Mouse (Mus musculus) bone marrow, adult 2 months (tissue): ENCODE data around the gene D630039A03Rik. TPM values are rescaled to one million over a fixed set of nuclear protein-coding genes. Genes with fewer than 3 reads are reported as not detected.

Source experiments
- H3K27ac ChIP-seq: fragments of 200-500 bp; 2 replicates; pipeline ENCODE4 v1.5.1; 2012; ENCODE audit warnings: low read depth, mild to moderate bottlenecking, control low read depth, inconsistent platforms, low read length; ENCODE audit not compliant: control insufficient read depth, poor library complexity, insufficient read depth
- H3K4me1 ChIP-seq: fragments of 200-500 bp; 2 replicates; pipeline ENCODE4 v1.6.1; 2011; ENCODE audit warnings: low read length; ENCODE audit not compliant: control insufficient read depth, insufficient read depth
- H3K4me3 ChIP-seq: fragments of 200-500 bp; replicated peaks from 2 replicates; pipeline ENCODE3; 2011; ENCODE audit warnings: mild to moderate bottlenecking, low read depth, low read length, control low read depth; ENCODE audit not compliant: control insufficient read depth
- CTCF ChIP-seq: fragments of 200-500 bp; IDR thresholded peaks from 2 replicates; pipeline ENCODE4 v1.5.1; 2011; ENCODE audit warnings: low read length, control low read depth; ENCODE audit not compliant: control insufficient read depth, insufficient read depth
- POLR2A ChIP-seq: fragments of 200-500 bp; IDR thresholded peaks from 2 replicates; pipeline ENCODE4 v1.6.1; 2011; ENCODE audit warnings: low read depth, mild to moderate bottlenecking, control low read depth, low read length, borderline replicate concordance; ENCODE audit not compliant: control insufficient read depth
- WGBS: fragments of 180-500 bp; shearing (Covaris S2); methylation state at CpG from one replicate; pipeline ENCODE4 v1.1.7; 2018; 5-methylcytosine and 5-hydroxymethylcytosine counted together
- polyA plus RNA-seq: library from polyadenylated mRNA; stranded (reverse); fragments of >200 nt; gene quantifications from 2 replicates; pipeline ENCODE4 v1.2.4, GENCODE M21; 2011; ENCODE audit warnings: low replicate concordance; ENCODE audit not compliant: missing spikeins, insufficient read depth, insufficient read length

The D630039A03Rik gene
- polyA plus RNA-seq, 1 experiment, result 1.1 TPM

DNA sequence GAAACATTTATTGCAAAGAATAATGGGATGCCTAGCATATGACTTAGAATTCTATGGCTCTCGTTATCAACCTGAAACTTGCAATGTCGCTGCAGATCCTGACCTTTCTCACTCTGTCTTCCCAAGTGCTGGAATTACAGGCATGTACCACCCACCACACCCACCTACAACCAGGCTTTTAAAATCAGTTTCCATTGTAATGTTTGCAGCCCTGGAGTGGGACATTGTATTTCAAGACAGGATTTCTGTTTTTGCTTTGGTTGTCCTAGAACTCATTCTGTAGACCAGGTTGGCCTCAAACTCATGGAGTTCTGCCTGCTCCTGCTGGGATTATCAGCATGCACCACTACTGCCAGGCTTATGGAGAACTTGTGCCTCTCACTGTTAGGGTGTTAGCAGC is 26.8 kb upstream of the D630039A03Rik start:
- Histone ChIP-seq H3K4me1 (no peaks in the 10 kb centered on the region), H3K4me3 (no peak overlapping the region), H3K27ac (no peak overlapping the region)
- 85% methylated on average over 2 of the region's 2 CpGs for WGBS
- TF ChIP-seq CTCF, result no peak
- no peak for TF ChIP-seq POLR2A

GRCm38 (mm10) chr4:57940631-57941030 is 24.5 kb upstream of the D630039A03Rik start:
- TF ChIP-seq POLR2A (no peak), CTCF (no peak)
- no peak overlapping the region for H3K27ac ChIP-seq
- no peak overlapping the region for H3K4me3 ChIP-seq
- 75% methylated on average over 4 of the region's 4 CpGs for WGBS
- H3K4me1 ChIP-seq, result no peaks in the 10 kb centered on the region

DNA sequence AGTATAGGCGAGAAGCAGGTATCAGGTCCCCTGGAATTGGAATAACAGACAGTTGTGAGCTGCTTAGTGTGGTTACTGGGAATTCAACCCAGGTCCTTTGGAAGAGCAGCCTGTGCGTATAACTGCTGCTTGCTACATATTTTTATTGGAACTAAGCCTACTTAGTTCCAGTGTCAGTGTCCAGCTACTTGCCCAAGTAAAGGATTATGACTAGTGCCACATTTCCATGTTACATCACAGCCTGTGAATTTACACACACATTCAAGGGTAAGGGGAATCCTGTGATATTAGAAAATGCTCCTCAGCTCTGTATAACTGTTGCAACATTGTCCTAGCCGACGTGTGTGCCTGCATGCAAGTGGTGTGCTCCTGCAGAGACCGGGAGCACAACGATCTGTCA is 21.2 kb upstream of the D630039A03Rik start:
- no peak overlapping the region for H3K27ac ChIP-seq
- TF ChIP-seq POLR2A, result no peak
- no peak for TF ChIP-seq CTCF
- no peak overlapping the region for H3K4me3 ChIP-seq
- 76% methylated on average over 6 of the region's 6 CpGs for WGBS
- H3K4me1 ChIP-seq, result no peaks in the 10 kb centered on the region

- peaks cover 1% of the 10 kb centered on the region; the same call in 1 of the 2 replicates for H3K4me1 ChIP-seq
- TF ChIP-seq CTCF, result no peak
- no peak for TF ChIP-seq POLR2A
- H3K4me3 ChIP-seq, result no peak overlapping the region
- WGBS, result 65% methylated on average over 5 of the region's 5 CpGs
- no peak overlapping the region for H3K27ac ChIP-seq
These were observed 18.1 kb upstream of the D630039A03Rik start for GRCm38 (mm10) chr4:57934181-57934580.

GRCm38 (mm10) chr4:57930559-57931170 is 14.6 kb upstream of the D630039A03Rik start:
- Histone ChIP-seq H3K27ac (no peak overlapping the region), H3K4me3 (no peak overlapping the region), H3K4me1 (peaks cover 1% of the 10 kb centered on the region; the same call in 1 of the 2 replicates)
- WGBS, result 18% methylated on average over 5 of the region's 5 CpGs
- TF ChIP-seq POLR2A (no peak), CTCF (no peak)

DNA sequence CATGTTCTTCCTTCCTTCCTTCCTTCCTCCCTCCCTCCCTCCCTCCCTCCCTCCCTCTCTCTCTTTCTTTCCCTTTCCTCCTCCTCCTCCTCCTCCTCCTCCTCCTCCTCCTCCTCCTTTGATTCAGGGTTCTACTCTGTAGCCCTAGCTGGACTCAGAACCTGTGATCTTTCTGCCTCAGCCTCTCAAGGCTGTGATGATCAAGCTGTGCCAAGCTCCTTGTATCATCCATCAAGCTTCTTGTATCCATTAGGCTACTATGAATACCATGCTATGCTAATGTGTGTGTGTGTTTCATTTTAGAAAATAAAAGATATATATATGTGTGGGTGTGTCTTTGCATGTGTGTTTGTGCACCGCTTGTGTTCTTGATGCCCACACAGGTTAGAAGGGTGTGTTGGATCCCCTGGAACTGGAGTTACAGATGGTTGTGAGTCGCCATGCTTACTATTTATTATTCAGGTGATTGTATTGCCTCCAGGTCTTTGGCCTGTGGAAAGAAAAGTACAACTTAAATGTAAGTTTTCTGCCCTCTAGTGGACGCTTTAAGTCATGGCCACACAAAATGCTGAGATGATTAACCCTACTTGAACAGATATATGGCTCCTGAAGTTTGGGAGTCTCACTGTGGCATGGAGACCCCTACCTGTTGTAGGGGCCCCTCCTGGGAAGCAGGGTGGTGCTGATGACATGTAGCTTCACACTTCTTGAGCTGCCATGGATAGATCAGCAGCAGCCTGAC is 11.5 kb upstream of the D630039A03Rik start:
- Histone ChIP-seq H3K4me3 (no peak overlapping the region), H3K4me1 (peaks cover 1% of the 10 kb centered on the region; the same call in 1 of the 2 replicates), H3K27ac (no peak overlapping the region)
- WGBS, result 33% methylated on average over 3 of the region's 3 CpGs
- no peak for TF ChIP-seq CTCF
- no peak for TF ChIP-seq POLR2A

- Histone ChIP-seq H3K27ac (no peak overlapping the region), H3K4me3 (no peak overlapping the region), H3K4me1 (no peaks in the 10 kb centered on the region)
- TF ChIP-seq CTCF (no peak), POLR2A (no peak)
- 87% methylated on average over 6 of the region's 6 CpGs for WGBS
These were observed 8.5 kb upstream of the D630039A03Rik start for GRCm38 (mm10) chr4:57924556-57925071.

DNA sequence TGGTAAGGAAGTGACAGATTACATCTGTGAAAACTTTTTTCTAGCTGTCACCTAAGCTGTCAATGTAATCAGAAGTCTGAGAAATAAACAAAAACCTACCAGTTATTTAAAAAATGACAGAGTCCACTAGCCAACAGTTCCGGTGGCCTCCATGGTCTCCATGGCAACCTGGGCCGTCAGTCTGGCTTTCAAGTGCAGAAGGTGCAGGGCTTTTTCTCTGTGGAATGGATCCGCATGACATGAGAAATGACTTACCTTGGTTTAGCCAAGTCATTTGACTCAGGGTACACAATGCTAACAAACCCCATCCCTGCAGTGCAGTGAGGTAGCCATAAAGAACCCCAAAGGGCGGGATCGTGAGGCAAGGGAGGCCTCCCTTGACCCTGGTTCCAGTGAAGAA is 6.1 kb upstream of the D630039A03Rik start:
- TF ChIP-seq POLR2A, result no peak
- no peak for TF ChIP-seq CTCF
- Histone ChIP-seq H3K27ac (no peak overlapping the region), H3K4me3 (no peak overlapping the region), H3K4me1 (no peaks in the 10 kb centered on the region; the same call in 1 of the 2 replicates)
- WGBS, result 71% methylated on average over 5 of the region's 5 CpGs
